ENCODE assay signal across 9 mouse cellular contexts in genomic region chr14:108914336-108914735, GRCm38 (mm10). TPM values are rescaled to one million over a fixed set of nuclear protein-coding genes. Genes with fewer than 3 reads are reported as not detected.
DNase-seq lines count a peak whose midpoint lies in the region; ATAC-seq lines count a peak whose summit lies in the region.
"Had no signal": no experiment of that assay in that cellular context is flagged by ENCODE, and none has a peak within 500 bp of the region (broad histone marks: within the 10 kb centered on the region; RNA-seq: fewer than 3 reads in every experiment).

No protein-coding gene starts in this region.

- H3K27me3 ChIP-seq in heart, embryonic 10.5 days (ENCODE audit: insufficient read depth, poor library complexity, severe bottlenecking) = peaks cover 42% of the 10 kb centered on the region
- peaks cover 50% of the 10 kb centered on the region for H3K27me3 ChIP-seq in limb, embryonic 12.5 days

- no peak for DNase-seq in heart, embryonic 10.5 days (ENCODE audit: low spot score)
- no peak for DNase-seq in heart, adult 9 months (ENCODE audit: low spot score in 2 of 2)
- peak; percentile 24 to 25 for DNase-seq in right cerebral cortex, adult 2 months (ENCODE audit: low spot score in 2 of 2)
- DNase-seq in right cerebral cortex, postnatal 10 days (ENCODE audit: low spot score in 2 of 2) = no peak
- DNase-seq in frontal cortex, postnatal 10 days (ENCODE audit: low spot score in 2 of 2) = no peak
- DNase-seq in kidney, postnatal 25 days = no peak

- peak overlapping the region; percentile 60 for H3K4me2 ChIP-seq in limb, embryonic 12.5 days

- H3K9me3 ChIP-seq in heart, embryonic 10.5 days = no peaks in the 10 kb centered on the region
- no peaks in the 10 kb centered on the region for H3K9me3 ChIP-seq in limb, embryonic 12.5 days

- 25% methylated on average over 16 of the region's 16 CpGs for WGBS in heart, embryonic 10.5 days
- WGBS in limb, embryonic 12.5 days = 15% methylated on average over 16 of the region's 16 CpGs

- peak overlapping the region; percentile 54 for H3K4me3 ChIP-seq in heart, embryonic 10.5 days
- no peak overlapping the region for H3K4me3 ChIP-seq in limb, embryonic 12.5 days (replicated peaks)

- ATAC-seq in limb, embryonic 12.5 days (ENCODE audit: insufficient number of reproducible peaks, insufficient read depth, low FRiP score, low TSS enrichment, low read depth) = no peak
- no peak for ATAC-seq in erythroid progenitor cell, adult 5-6 weeks (replicated peaks; ENCODE audit: low FRiP score, poor library complexity, severe bottlenecking)
- ATAC-seq: CD4-positive, CD25-positive, alpha-beta regulatory T cell, adult 4 months had no signal

- H3K36me3 ChIP-seq in heart, embryonic 10.5 days = no peaks in the 10 kb centered on the region
- H3K36me3 ChIP-seq in limb, embryonic 12.5 days = no peaks in the 10 kb centered on the region

- H3K9ac ChIP-seq in limb, embryonic 12.5 days (replicated peaks) = no peak overlapping the region

- peaks cover 12% of the 10 kb centered on the region; the same call in 1 of the 2 replicates for H3K4me1 ChIP-seq in heart, embryonic 10.5 days
- H3K4me1 ChIP-seq in limb, embryonic 12.5 days (replicated peaks) = peaks cover 16% of the 10 kb centered on the region

- no peak overlapping the region for H3K27ac ChIP-seq in heart, embryonic 10.5 days
- H3K27ac ChIP-seq in limb, embryonic 12.5 days = no peak overlapping the region

RNA-seq across cellular contexts. Expression of gene Slitrk1, which starts 0.4 kb away (rescaled TPM):
- 0.06 TPM in 1 of 2 replicates, not detected in the other for polyA plus RNA-seq in heart, embryonic 10.5 days (2016; fragmentation: Nextera tagmentation; extraction: Ambion mirVana)
- polyA plus RNA-seq in limb, embryonic 12.5 days (2016; fragmentation: Nextera tagmentation; extraction: Ambion mirVana) = 1.2 and 2.1 TPM in 2 replicates
- total RNA-seq in erythroid progenitor cell, adult 5-6 weeks (2015; ENCODE audit: low replicate concordance) = not detected in 2 replicates
- total RNA-seq in erythroid progenitor cell, adult 5-6 weeks (2017; ENCODE audit: low replicate concordance) = not detected in 2 replicates
- polyA plus RNA-seq: CD4-positive, CD25-positive, alpha-beta regulatory T cell, adult 4 months had no signal

Comparison
In these comparisons a context has a peak if more than half of its experiments do, and no peak if none do; other contexts are left out.
1. DNase-seq: peak in right cerebral cortex, adult 2 months (2 of 2); none in heart, embryonic 10.5 days (single experiment), heart, adult 9 months (0 of 2), right cerebral cortex, postnatal 10 days (0 of 2), frontal cortex, postnatal 10 days (0 of 2) and kidney, postnatal 25 days (0 of 2).